Mouse (Mus musculus) lung, postnatal 0 days (tissue): Measurements from ENCODE around the gene Tmem106a. TPM values are rescaled to one million over a fixed set of nuclear protein-coding genes. Genes with fewer than 3 reads are reported as not detected.

ENCODE experiments used
- ATAC-seq: fragments of 200-750 bp; cut with Nextera tagmentation; 2 replicates; pipeline ENCODE4 v1.8.0; 2017; ENCODE audit warnings: moderate library complexity
- DNase-seq: peaks from one replicate; pipeline ENCODE4 v3.0.0-alpha.2; 2016; ENCODE audit warnings: low spot score
- H3K27ac ChIP-seq: fragments of 300-500 bp; sonication (generic); 2 replicates; pipeline ENCODE4 v1.5.1; 2014; ENCODE audit warnings: antibody characterized with exemption, mild to moderate bottlenecking, low read length, mixed read lengths
- H3K27me3 ChIP-seq: fragments of 300-500 bp; sonication (generic); replicated peaks from 2 replicates; pipeline ENCODE4 v1.6.1; 2014; ENCODE audit warnings: low read length, mixed read lengths; ENCODE audit not compliant: insufficient read depth
- H3K36me3 ChIP-seq: fragments of 300-500 bp; sonication (generic); 2 replicates; pipeline ENCODE4 v1.6.1; 2014; ENCODE audit warnings: low read length, mixed read lengths; ENCODE audit not compliant: insufficient read depth
- H3K4me1 ChIP-seq: fragments of 300-500 bp; sonication (generic); 2 replicates; pipeline ENCODE4 v1.6.1; 2014; ENCODE audit warnings: antibody characterized with exemption, low read depth, low read length, mixed read lengths; ENCODE audit not compliant: insufficient read depth
- H3K4me2 ChIP-seq: fragments of 300-500 bp; sonication (generic); replicated peaks from 2 replicates; pipeline ENCODE4 v1.6.1; 2014; ENCODE audit warnings: low read depth, mild to moderate bottlenecking, low read length, moderate library complexity, mixed read lengths
- H3K4me3 ChIP-seq: fragments of 300-500 bp; sonication (generic); 2 replicates; pipeline ENCODE4 v1.5.1; 2014; ENCODE audit warnings: low read depth, low read length
- H3K9ac ChIP-seq: fragments of 300-500 bp; sonication (generic); replicated peaks from 2 replicates; pipeline ENCODE4 v1.6.1; 2014; ENCODE audit warnings: low read depth, mild to moderate bottlenecking
- H3K9me3 ChIP-seq: fragments of 300-500 bp; sonication (generic); 2 replicates; pipeline ENCODE4 v1.6.1; 2016; ENCODE audit warnings: low read length, mixed read lengths
- CTCF ChIP-seq: IDR thresholded peaks from 2 replicates; pipeline ENCODE4 v1.5.1; 2016; ENCODE audit warnings: antibody characterized with exemption, mild to moderate bottlenecking
- EP300 ChIP-seq: IDR thresholded peaks from 2 replicates; pipeline ENCODE4 v1.6.1; 2016; ENCODE audit warnings: antibody characterized with exemption, mild to moderate bottlenecking, control low read depth
- WGBS: fragments of 180-500 bp; shearing (Covaris S2); extraction: QIAGEN DNeasy Blood & Tissue Kit; methylation state at CpG from one replicate; pipeline ENCODE4 v1.1.7; 2014; 5-methylcytosine and 5-hydroxymethylcytosine counted together
- polyA plus RNA-seq: library from polyadenylated mRNA; unstranded; fragments of >200 nt; fragmentation: Nextera tagmentation; extraction: Ambion mirVana; gene quantifications from 2 replicates; pipeline ENCODE4 v1.2.1, GENCODE M21; 2015

The Tmem106a gene
- polyA plus RNA-seq = 7.6 TPM in 2 replicates

DNA sequence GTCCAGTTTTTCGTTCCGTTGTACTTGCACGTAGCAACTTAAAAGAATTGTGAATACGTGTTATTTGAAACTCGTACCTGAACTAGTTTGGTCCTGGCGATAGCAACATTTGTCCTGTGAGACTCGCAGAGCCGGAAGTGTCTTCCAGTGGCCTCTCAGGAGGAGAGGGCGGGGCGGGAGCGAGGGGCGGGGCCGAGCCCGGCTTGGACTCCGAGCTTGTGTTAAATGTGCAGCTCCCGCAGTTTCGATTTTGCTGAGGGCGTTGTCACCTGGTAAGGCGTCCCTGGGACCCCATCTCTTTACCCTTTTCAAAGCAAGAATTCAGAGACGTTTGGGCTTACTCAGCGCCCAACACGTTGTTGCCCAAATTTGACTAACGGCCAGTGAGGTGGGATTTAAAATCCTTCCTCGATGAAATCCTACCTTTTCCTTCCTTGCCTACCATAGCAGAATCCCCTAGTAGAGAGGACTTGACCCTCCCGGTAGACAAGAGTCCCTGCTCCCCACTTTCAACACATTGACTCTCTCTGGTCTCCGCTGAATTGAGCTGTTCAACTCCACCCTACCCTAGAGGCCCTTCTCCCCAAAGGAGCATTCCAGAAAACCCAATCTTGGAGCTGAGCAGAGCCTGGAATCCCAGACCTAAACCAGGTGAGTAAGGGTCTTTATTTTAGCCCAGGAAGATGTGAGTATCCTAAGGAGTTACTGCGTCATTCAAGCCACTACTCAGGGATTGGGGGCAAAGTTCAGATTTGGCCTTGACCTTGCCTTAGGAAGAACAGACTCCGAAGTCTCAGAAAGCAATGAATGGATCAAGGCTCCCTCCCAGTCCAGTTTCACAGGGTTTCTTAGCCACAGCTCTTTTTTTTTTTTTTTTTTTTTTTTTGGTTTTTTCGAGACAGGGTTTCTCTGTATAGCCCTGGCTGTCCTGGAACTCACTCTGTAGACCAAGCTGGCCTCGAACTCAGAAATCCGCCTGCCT, at the start of gene Tmem106a:
Tmem106a (plus strand) TSS at position 189 of the 982 bp plus-strand sequence.
- H3K9ac ChIP-seq = peak within 1 kb of the TSS; percentile 29; the same call in 1 of the 2 replicates
- no peaks in the 10 kb centered on the region for H3K27me3 ChIP-seq
- H3K27ac ChIP-seq = 0 out of 2 replicates have a peak within 1 kb of the TSS, but pooled peaks have one; percentile 20
- H3K4me1 ChIP-seq = peaks cover 5% of the 10 kb centered on the region; the same call in 1 of the 2 replicates
- TF ChIP-seq CTCF (no peak), EP300 (no peak)
- peak within 1 kb of the TSS; percentile 46 for H3K4me3 ChIP-seq
- H3K36me3 ChIP-seq = peaks cover 17% of the 10 kb centered on the region
- ATAC-seq = peak; percentile 88
- H3K9me3 ChIP-seq = no peaks in the 10 kb centered on the region
- peak within 1 kb of the TSS; percentile 59 for H3K4me2 ChIP-seq
- peak; percentile 83 for DNase-seq
- 16% methylated on average over 30 of the region's 31 CpGs for WGBS

DNA sequence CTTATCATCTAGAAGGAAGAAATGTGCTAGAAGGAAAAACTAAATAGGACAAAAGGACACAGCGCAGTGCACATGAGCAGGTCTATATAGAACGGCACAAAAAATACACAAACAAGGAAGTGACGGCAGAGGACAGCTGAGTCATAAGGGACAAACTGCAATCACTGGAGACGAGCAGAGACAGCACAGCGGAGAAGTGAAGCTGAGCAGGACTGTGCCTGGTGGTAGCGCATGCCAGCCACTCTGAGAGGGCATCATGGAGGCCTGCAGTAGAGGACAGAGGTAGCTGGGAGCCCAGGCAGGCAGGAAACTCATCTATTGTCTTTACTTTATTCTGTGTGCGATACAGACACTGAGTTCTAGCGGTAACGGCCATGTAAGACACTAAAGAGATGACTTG, 38.5 kb upstream of the Tmem106a start:
- ATAC-seq (peak; percentile 68), DNase-seq (peak; percentile 55)
- H3K9ac ChIP-seq = no peak overlapping the region
- no peaks in the 10 kb centered on the region for H3K36me3 ChIP-seq
- TF ChIP-seq CTCF (no peak), EP300 (no peak)
- WGBS = 69% methylated on average over 9 of the region's 9 CpGs
- no peaks in the 10 kb centered on the region for H3K9me3 ChIP-seq
- no peaks in the 10 kb centered on the region for H3K4me1 ChIP-seq
- no peaks in the 10 kb centered on the region for H3K27me3 ChIP-seq
- H3K4me3 ChIP-seq = no peak overlapping the region
- peak overlapping the region; percentile 51 for H3K27ac ChIP-seq
- 0 out of 2 replicates have a peak overlapping the region, but pooled peaks have one; percentile 28 for H3K4me2 ChIP-seq

DNA sequence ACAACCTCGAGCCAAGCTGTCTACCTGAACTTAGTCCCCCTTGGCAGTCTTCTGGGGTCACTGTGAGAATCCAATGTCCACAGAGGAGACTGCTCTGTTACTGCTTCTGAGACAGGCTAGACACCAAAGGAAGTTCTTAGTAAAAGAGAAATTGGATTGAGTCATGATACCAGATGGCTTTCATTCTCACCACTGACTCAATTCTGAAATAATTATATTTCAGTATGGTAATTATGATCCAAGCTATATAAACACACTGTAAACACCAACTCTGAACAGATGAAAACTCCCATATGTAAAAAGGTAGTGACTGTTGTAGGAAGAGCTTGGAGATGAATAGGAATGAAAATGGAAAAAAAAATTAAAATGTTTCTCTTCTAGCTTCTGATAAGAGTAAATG, 37.9 kb upstream of the Tmem106a start:
- Histone ChIP-seq H3K9me3 (no peaks in the 10 kb centered on the region), H3K27me3 (no peaks in the 10 kb centered on the region), H3K36me3 (no peaks in the 10 kb centered on the region), H3K4me3 (no peak overlapping the region), H3K9ac (no peak overlapping the region), H3K27ac (peak overlapping the region; percentile 51), H3K4me1 (no peaks in the 10 kb centered on the region), H3K4me2 (0 out of 2 replicates have a peak overlapping the region, but pooled peaks have one; percentile 28)
- DNase-seq = peak; percentile 71
- peak; percentile 70 for ATAC-seq
- 52% methylated on average over 1 of the region's 1 CpGs for WGBS
- TF ChIP-seq CTCF (no peak), EP300 (peak; percentile 20; the same call in 1 of the 2 replicates)

DNA sequence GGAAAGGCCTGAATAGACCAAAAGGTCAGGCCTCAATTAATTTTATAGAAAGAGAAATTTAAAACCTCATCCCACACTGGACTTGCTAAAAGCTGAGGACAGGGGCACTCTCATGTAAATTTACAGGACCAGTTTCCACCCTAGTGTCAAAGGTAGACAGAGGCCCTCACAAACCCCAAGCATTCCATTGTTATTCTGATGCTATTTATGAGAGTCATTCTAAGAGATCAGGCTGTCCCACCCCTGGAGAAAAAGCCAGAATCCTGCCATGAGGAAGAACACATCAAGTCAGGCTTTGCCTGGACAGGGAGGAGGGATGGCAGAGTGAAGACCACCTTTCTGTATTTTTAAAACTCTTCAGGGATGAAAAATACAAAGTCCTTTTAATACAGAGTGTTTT, 33.5 kb upstream of the Tmem106a start:
- ATAC-seq (no peak), DNase-seq (no peak)
- Histone ChIP-seq H3K27me3 (no peaks in the 10 kb centered on the region), H3K36me3 (no peaks in the 10 kb centered on the region), H3K4me2 (no peak overlapping the region), H3K9me3 (no peaks in the 10 kb centered on the region), H3K9ac (no peak overlapping the region), H3K4me3 (no peak overlapping the region), H3K27ac (no peak overlapping the region), H3K4me1 (0 out of 2 replicates have a peak, but pooled peaks cover 5% of the 10 kb centered on the region)
- no peak for TF ChIP-seq EP300
- no peak for TF ChIP-seq CTCF

DNA sequence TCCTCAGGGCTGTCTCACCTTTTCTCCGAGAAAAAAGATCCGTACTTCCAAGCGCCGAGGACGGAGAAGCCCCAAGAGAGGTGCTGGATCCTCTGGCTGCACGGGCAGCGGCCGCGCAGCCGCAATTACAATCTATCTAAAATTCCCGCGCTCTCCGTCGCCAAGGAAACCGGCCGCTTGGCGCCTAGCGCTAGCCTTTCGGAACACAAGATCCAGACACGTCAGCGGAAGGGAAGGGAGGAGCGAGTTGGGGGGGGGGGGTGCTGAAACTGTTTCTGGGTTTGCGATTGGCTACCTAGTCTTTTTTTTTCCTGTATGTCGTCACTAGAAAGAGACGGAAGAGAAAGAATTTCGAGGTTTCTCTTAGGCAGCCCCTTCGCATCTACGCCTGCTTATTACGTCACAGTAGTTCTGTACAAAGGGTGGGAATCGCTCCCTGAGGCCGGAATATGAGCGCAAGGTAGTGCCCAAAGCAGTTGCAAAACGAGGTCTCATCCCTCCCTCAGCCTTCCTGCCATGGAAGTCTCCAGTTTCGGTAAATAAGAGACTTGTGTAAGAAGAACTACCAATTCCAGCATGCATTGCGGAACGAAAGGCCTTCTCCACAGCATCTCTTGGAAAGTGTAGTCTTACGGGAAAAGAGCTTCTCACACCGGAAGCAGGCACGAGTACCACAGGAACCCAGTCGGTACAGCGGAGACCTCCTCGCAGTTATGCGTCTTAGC, 30.1 kb upstream of the Tmem106a start, which contains the start of the genes Brca1 and Nbr1:
Brca1 (minus strand) TSS at position 205 of the 725 bp plus-strand sequence.
Nbr1 (plus strand) TSS at position 399 of the 725 bp plus-strand sequence.
- Histone ChIP-seq H3K36me3 (no peaks in the 10 kb centered on the region), H3K27me3 (no peaks in the 10 kb centered on the region), H3K4me3 (peak within 1 kb of the TSS; percentile 83), H3K9ac (peak within 1 kb of the TSS; percentile 93), H3K4me1 (peaks cover 5% of the 10 kb centered on the region; the same call in 1 of the 2 replicates), H3K4me2 (peak within 1 kb of the TSS; percentile 81), H3K27ac (peak within 1 kb of the TSS; percentile 97), H3K9me3 (no peaks in the 10 kb centered on the region)
- WGBS = under 1% methylated on average over 43 of the region's 43 CpGs
- ATAC-seq = peak; percentile 82
- TF ChIP-seq CTCF (no peak), EP300 (peak; percentile 40; the same call in 1 of the 2 replicates)
- peak; percentile 99 for DNase-seq
